Mouse (Mus musculus) myocyte (in vitro differentiated cells): ENCODE data around the gene Fscn1. TPM values are rescaled to one million over a fixed set of nuclear protein-coding genes. Genes with fewer than 3 reads are reported as not detected.

Source experiments
- H3K27me3 ChIP-seq: one replicate; pipeline ENCODE4 v1.6.1; 2011; ENCODE audit not compliant: control insufficient read depth, insufficient read depth, insufficient read length
- H3K36me3 ChIP-seq: one replicate; pipeline ENCODE4 v1.6.1; 2011; ENCODE audit not compliant: control insufficient read depth, insufficient read depth
- H3K4me2 ChIP-seq: one replicate; pipeline ENCODE4 v1.6.1; 2011; ENCODE audit warnings: low read depth, control low read depth
- H3K4me3 ChIP-seq: one replicate; pipeline ENCODE4 v1.5.1; 2011; ENCODE audit warnings: mild to moderate bottlenecking, control low read depth, moderate library complexity
- H3K79me2 ChIP-seq: one replicate; pipeline ENCODE4 v1.6.1; 2011; ENCODE audit not compliant: control insufficient read depth, insufficient read depth
- H3ac ChIP-seq: one replicate; pipeline ENCODE4 v1.6.1; 2011; ENCODE audit not compliant: control insufficient read depth, insufficient read length
- CEBPB ChIP-seq: IDR thresholded peaks from 2 replicates; pipeline ENCODE4 v1.6.1; 2011; ENCODE audit warnings: mild to moderate bottlenecking, moderate library complexity; ENCODE audit not compliant: poor library complexity, insufficient read depth, severe bottlenecking
- E2F4 ChIP-seq: IDR thresholded peaks from one replicate; pipeline ENCODE4 v1.6.1; 2011; ENCODE audit warnings: mild to moderate bottlenecking, control low read depth, moderate library complexity; ENCODE audit not compliant: insufficient read depth
- MAX ChIP-seq: IDR thresholded peaks from one replicate; pipeline ENCODE4 v1.6.1; 2011; ENCODE audit warnings: low read depth, mild to moderate bottlenecking, control low read depth
- MYOD1 ChIP-seq, 3 experiments: IDR thresholded peaks; one replicate each; pipeline ENCODE4 v1.6.1; 2011; ENCODE audit warnings: control low read depth in 2 of 3, low read depth in 2 of 3, mild to moderate bottlenecking in 2 of 3, moderate library complexity in 1 of 3; ENCODE audit not compliant: insufficient read length in 2 of 3, control insufficient read depth in 1 of 3
- MYOG ChIP-seq, 3 experiments: IDR thresholded peaks; one replicate each; pipeline ENCODE4 v1.6.1; 2011; ENCODE audit warnings: control low read depth in 2 of 3, low read depth in 2 of 3, mild to moderate bottlenecking in 2 of 3; ENCODE audit not compliant: insufficient read length in 2 of 3, control insufficient read depth in 1 of 3, insufficient read depth in 1 of 3
- POLR2A ChIP-seq: IDR thresholded peaks from one replicate; pipeline ENCODE4 v1.6.1; 2011; ENCODE audit warnings: low read depth, mild to moderate bottlenecking, control low read depth, moderate library complexity; ENCODE audit not compliant: insufficient read length
- POLR2AphosphoS2 ChIP-seq: IDR thresholded peaks from one replicate; pipeline ENCODE4 v1.6.1; 2011; ENCODE audit warnings: low read depth, control low read depth; ENCODE audit not compliant: insufficient read length
- REST ChIP-seq: IDR thresholded peaks from one replicate; pipeline ENCODE4 v1.6.1; 2011; ENCODE audit warnings: mild to moderate bottlenecking, control low read depth, moderate library complexity; ENCODE audit not compliant: insufficient read depth, insufficient read length
- SRF ChIP-seq: IDR thresholded peaks from one replicate; pipeline ENCODE4 v1.6.1; 2011; ENCODE audit warnings: low read depth; ENCODE audit not compliant: control insufficient read depth, insufficient read length
- TCF12 ChIP-seq: IDR thresholded peaks from one replicate; pipeline ENCODE4 v1.6.1; 2011; ENCODE audit warnings: mild to moderate bottlenecking, control low read depth; ENCODE audit not compliant: poor library complexity, insufficient read depth, severe bottlenecking
- TCF3 ChIP-seq: IDR thresholded peaks from one replicate; pipeline ENCODE4 v1.6.1; 2011; ENCODE audit warnings: low read depth, control low read depth; ENCODE audit not compliant: insufficient read length
- USF1 ChIP-seq: IDR thresholded peaks from one replicate; pipeline ENCODE4 v1.6.1; 2011; ENCODE audit warnings: low read depth, mild to moderate bottlenecking, control low read depth, moderate library complexity
- polyA plus RNA-seq: library from polyadenylated mRNA; unstranded; fragments of >200 nt; fragmentation: generic; extraction: Trizol; gene quantifications from one replicate; pipeline ENCODE4 v1.2.1, GENCODE M21; 2012; ENCODE audit warnings: missing spikeins

Gene Fscn1
- polyA plus RNA-seq, 1 experiment: 180 TPM

DNA sequence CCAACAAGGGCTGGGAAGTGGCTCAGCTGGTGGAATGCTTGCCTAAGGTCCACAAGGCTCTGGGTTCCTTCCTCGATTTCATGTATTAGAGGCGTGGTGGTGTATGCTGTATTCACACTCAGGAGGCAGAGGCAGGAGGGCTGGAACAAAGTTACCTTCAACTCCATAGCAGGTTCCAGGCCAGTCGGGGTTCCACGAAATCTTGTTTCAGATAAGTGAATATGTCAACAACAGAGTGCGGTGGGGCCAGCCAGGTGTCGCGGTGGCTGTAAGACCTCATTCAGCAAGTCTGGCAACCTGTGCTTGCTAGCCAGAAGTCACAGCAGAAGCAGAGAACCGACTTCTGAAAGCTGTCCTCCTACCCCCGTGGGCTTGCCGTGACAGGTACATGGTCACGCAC lies 44.9 kb upstream of the Fscn1 start:
- no peak for TF ChIP-seq USF1
- TF ChIP-seq E2F4: no peak
- TF ChIP-seq TCF3: no peak
- Histone ChIP-seq H3K4me2 (no peak overlapping the region), H3K36me3 (no peaks in the 10 kb centered on the region), H3K4me3 (no peak overlapping the region), H3K79me2 (no peaks in the 10 kb centered on the region), H3ac (no peak overlapping the region), H3K27me3 (no peaks in the 10 kb centered on the region)

DNA sequence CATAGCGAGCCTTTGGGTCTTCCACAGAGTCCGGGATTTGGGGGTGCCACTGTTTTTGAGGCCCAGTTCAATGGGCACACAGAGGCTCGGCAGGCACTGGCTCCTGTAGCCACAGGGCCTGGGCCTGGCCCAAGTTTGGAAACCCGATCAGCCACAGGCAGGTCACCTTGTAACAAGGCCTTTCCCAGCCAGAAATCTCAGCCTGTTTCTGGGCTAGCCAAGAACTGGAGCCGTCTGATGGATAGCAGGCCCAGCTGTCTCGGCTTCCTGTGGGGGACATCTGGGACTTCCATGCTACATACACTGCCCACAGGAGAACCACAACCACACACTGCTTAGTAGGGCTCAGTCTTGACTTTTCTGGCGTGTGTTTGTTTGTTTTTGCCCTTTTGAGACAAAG lies 43.5 kb upstream of the Fscn1 start:
- Histone ChIP-seq H3K4me3 (no peak overlapping the region), H3K36me3 (no peaks in the 10 kb centered on the region), H3K27me3 (no peaks in the 10 kb centered on the region), H3ac (no peak overlapping the region), H3K4me2 (peak overlapping the region; percentile 10), H3K79me2 (no peaks in the 10 kb centered on the region)
- no peak for TF ChIP-seq REST
- TF ChIP-seq MAX: no peak
- TF ChIP-seq USF1: no peak
- peak; percentile 14 for TF ChIP-seq TCF12
- no peak for TF ChIP-seq POLR2AphosphoS2
- no peak for TF ChIP-seq CEBPB
- TF ChIP-seq SRF: no peak
- TF ChIP-seq MYOG (IDR thresholded peaks at IDR 0.05; ENCODE audit: control insufficient read depth in 1 of 3, insufficient read depth in 1 of 3, insufficient read length in 2 of 3, low read depth in 2 of 3): peak; percentile 41 to 88 (median 76)
- no peak for TF ChIP-seq TCF3
- no peak for TF ChIP-seq E2F4
- peak; percentile 63 to 87 (median 64) for TF ChIP-seq MYOD1 (IDR thresholded peaks at IDR 0.05; ENCODE audit: control insufficient read depth in 1 of 3, insufficient read length in 2 of 3, low read depth in 2 of 3)
- TF ChIP-seq POLR2A: no peak

DNA sequence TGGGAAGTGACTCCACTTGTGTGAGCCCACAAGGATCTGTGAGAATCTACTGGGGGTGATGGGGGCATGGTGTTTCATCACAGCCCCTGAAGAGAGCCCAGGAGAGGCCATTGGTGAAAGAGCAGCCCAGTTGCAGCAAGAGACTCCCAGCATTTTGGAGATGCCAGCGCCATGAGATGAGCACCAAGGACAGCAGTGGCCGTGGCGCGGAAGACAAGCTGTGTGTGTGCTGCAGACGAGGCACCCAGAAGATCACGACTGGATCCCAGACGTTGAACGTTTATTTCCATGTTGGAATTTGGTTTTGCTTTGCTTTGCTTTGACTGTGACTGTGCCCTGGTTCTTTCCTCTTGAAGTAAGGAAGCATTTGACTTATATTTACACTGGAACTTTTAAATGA lies 42.7 kb upstream of the Fscn1 start:
- no peaks in the 10 kb centered on the region for H3K79me2 ChIP-seq
- no peaks in the 10 kb centered on the region for H3K27me3 ChIP-seq
- no peaks in the 10 kb centered on the region for H3K36me3 ChIP-seq
- no peak overlapping the region for H3K4me2 ChIP-seq
- H3K4me3 ChIP-seq: no peak overlapping the region
- TF ChIP-seq TCF3: no peak
- no peak for TF ChIP-seq MAX
- TF ChIP-seq POLR2A: no peak
- no peak for TF ChIP-seq POLR2AphosphoS2
- no peak for TF ChIP-seq CEBPB
- no peak for TF ChIP-seq REST
- TF ChIP-seq MYOD1 (IDR thresholded peaks at IDR 0.05; ENCODE audit: control insufficient read depth in 1 of 3, insufficient read length in 2 of 3, low read depth in 2 of 3): no peak
- no peak for TF ChIP-seq E2F4
- no peak overlapping the region for H3ac ChIP-seq

DNA sequence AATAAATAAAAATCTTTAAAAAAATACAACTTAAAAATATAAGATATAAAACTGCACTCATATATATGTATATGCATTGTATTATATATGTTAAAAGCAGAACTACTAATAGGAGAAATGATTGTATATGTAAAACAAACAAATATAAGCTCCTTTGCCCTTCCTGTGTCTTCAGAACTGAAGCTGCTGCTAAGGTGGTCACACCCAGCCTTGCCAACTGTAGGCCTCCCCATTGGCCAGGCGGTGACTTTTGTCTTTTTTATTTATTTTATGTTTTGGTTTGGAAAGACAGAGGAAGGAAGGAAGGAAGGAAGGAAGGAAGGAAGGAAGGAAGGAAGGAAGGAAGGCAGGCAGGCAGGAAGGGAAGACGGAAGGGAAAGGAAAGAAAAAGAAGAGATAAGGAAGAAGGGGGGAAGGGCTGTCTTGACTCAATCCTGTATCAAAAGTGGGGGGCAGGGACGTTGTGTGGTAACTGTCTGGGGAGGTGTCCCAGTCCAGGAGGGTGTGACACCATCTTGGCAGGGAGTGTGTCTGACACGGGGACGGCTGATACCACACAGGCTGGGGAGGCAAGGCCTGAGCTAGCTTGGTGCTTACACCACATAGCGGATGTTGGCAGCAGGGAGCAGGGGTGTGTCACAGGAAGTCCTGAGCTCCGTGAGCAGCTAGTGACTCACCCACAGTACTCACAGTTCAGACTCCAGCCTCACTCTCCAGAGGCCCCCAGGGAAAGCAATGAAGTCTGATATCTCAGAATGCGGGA lies 39.7 kb upstream of the Fscn1 start:
- Histone ChIP-seq H3K4me3 (no peak overlapping the region), H3ac (no peak overlapping the region), H3K36me3 (no peaks in the 10 kb centered on the region), H3K27me3 (no peaks in the 10 kb centered on the region), H3K79me2 (no peaks in the 10 kb centered on the region), H3K4me2 (peak overlapping the region; percentile 54)
- peak; percentile 88 for TF ChIP-seq POLR2AphosphoS2
- TF ChIP-seq CEBPB: 0 out of 2 replicates have a peak, but pooled peaks have one; percentile 2
- no peak for TF ChIP-seq E2F4
- TF ChIP-seq TCF12: no peak
- TF ChIP-seq USF1: no peak
- TF ChIP-seq REST: no peak
- no peak for TF ChIP-seq MAX
- TF ChIP-seq MYOG (IDR thresholded peaks at IDR 0.05; ENCODE audit: control insufficient read depth in 1 of 3, insufficient read depth in 1 of 3, insufficient read length in 2 of 3, low read depth in 2 of 3): peak in 1 of 3 experiments; percentile 62
- peak in 1 of 3 experiments; percentile 54 for TF ChIP-seq MYOD1 (IDR thresholded peaks at IDR 0.05; ENCODE audit: control insufficient read depth in 1 of 3, insufficient read length in 2 of 3, low read depth in 2 of 3)
- TF ChIP-seq SRF: peak; percentile 32
- TF ChIP-seq POLR2A: peak; percentile 92

DNA sequence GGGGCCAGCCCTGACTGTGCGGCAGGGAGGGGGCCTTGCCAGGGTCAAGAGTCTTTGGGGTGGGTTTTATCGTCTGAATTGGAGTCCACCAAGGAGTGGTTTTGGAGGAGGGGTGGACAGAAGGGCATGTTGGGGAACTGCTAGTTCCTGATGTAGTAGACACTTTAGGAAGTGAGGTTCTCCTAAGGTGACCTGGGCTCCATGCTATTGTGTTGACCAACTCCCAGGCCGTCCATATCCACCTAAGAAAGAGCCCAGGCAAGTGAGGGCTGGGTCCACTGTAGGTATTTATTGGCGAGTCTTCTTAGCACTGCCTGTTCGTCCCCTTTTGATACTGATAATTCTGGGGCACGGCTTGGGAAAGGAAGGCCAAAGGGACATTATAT lies 39.1 kb upstream of the Fscn1 start:
- H3K4me3 ChIP-seq: no peak overlapping the region
- no peaks in the 10 kb centered on the region for H3K36me3 ChIP-seq
- H3K4me2 ChIP-seq: peak overlapping the region; percentile 54
- TF ChIP-seq USF1 (no peak), E2F4 (no peak), POLR2A (no peak), POLR2AphosphoS2 (no peak), MYOG (IDR thresholded peaks at IDR 0.05; ENCODE audit: control insufficient read depth in 1 of 3, insufficient read depth in 1 of 3, insufficient read length in 2 of 3, low read depth in 2 of 3) (no peak), MYOD1 (IDR thresholded peaks at IDR 0.05; ENCODE audit: control insufficient read depth in 1 of 3, insufficient read length in 2 of 3, low read depth in 2 of 3) (no peak), SRF (no peak), CEBPB (no peak), TCF3 (no peak), REST (no peak), TCF12 (no peak), MAX (no peak)
- no peak overlapping the region for H3ac ChIP-seq
- no peaks in the 10 kb centered on the region for H3K79me2 ChIP-seq
- H3K27me3 ChIP-seq: no peaks in the 10 kb centered on the region
